Mouse (Mus musculus) heart, embryonic 16.5 days (tissue): Measurements from ENCODE around the gene Rfc5. TPM values are rescaled to one million over a fixed set of nuclear protein-coding genes. Genes with fewer than 3 reads are reported as not detected.
"Not testable (repeated sequence)": the region's sequence is repeated elsewhere in the genome, so short reads cannot be mapped to it uniquely, and the experiment has no call there.

Source experiments
- ATAC-seq: fragments of 200-750 bp; cut with Nextera tagmentation; replicated peaks from 2 replicates; pipeline ENCODE4 v1.8.0; 2017; ENCODE audit warnings: moderate number of reproducible peaks; ENCODE audit not compliant: insufficient read depth, low FRiP score; ENCODE audit errors: extremely low read depth
- H3K27ac ChIP-seq: fragments of 300-500 bp; sonication (generic); 2 replicates; pipeline ENCODE4 v1.5.1; 2014; ENCODE audit warnings: mild to moderate bottlenecking, low read length, control low read depth, moderate library complexity
- H3K27me3 ChIP-seq: fragments of 300-500 bp; sonication (generic); 2 replicates; pipeline ENCODE4 v1.6.1; 2014; ENCODE audit warnings: low read length, mixed read lengths; ENCODE audit not compliant: control insufficient read depth, insufficient read depth
- H3K36me3 ChIP-seq: fragments of 300-500 bp; sonication (generic); 2 replicates; pipeline ENCODE4 v1.6.1; 2014; ENCODE audit not compliant: control insufficient read depth, insufficient read depth
- H3K4me1 ChIP-seq: fragments of 300-500 bp; sonication (generic); 2 replicates; pipeline ENCODE4 v1.6.1; 2014; ENCODE audit warnings: low read length, mixed read lengths; ENCODE audit not compliant: control insufficient read depth, insufficient read depth
- H3K4me2 ChIP-seq: fragments of 300-500 bp; sonication (generic); 2 replicates; pipeline ENCODE4 v1.6.1; 2014; ENCODE audit warnings: low read depth, mild to moderate bottlenecking, control low read depth, low read length
- H3K4me3 ChIP-seq: fragments of 300-500 bp; sonication (generic); 2 replicates; pipeline ENCODE4 v1.5.1; 2014; ENCODE audit warnings: mild to moderate bottlenecking, control low read depth, low read length
- H3K9ac ChIP-seq: fragments of 300-500 bp; sonication (generic); 2 replicates; pipeline ENCODE4 v1.6.1; 2014; ENCODE audit warnings: low read length, control low read depth
- H3K9me3 ChIP-seq: fragments of 300-500 bp; sonication (generic); replicated peaks from 2 replicates; pipeline ENCODE4 v1.6.1; 2016; ENCODE audit warnings: low read length; ENCODE audit not compliant: control insufficient read depth
- WGBS: fragments of 180-500 bp; shearing (Covaris S2); extraction: QIAGEN DNeasy Blood & Tissue Kit; methylation state at CpG from one replicate; pipeline ENCODE4 v1.1.7; 2014; 5-methylcytosine and 5-hydroxymethylcytosine counted together
- polyA plus RNA-seq: library from polyadenylated mRNA; unstranded; fragments of >200 nt; fragmentation: Nextera tagmentation; extraction: Ambion mirVana; gene quantifications from 2 replicates; pipeline ENCODE4 v1.2.1, GENCODE M21; 2015

Gene Rfc5
- polyA plus RNA-seq, 1 experiment from 2014 or later = 69.4 TPM

DNA sequence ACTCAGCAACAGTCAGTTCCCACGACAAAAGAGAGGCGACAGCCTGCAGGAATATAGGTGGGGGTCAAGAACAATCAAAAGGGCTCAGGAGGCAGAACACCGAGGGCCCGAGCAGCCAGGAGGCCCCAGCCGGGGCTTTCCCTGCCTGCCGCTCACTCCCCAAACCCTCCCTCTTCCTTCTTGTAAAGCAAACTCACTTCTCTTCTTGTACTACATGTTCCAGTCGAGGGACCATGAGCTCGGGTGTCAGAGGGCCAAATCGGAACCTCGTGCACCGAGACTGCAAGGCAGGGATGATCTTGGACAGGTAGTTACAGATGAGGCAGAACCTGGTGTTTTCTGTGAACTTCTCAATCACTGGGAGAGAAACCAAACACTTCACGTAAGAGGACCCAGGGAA is 5.6 kb downstream of the Rfc5 start:
- Histone ChIP-seq H3K27ac (no peak overlapping the region), H3K9me3 (no peaks in the 10 kb centered on the region), H3K9ac (no peak overlapping the region), H3K4me3 (no peak overlapping the region), H3K4me1 (peaks cover 10% of the 10 kb centered on the region), H3K4me2 (no peak overlapping the region), H3K36me3 (peaks cover 20% of the 10 kb centered on the region), H3K27me3 (no peaks in the 10 kb centered on the region)
- 75% methylated on average over 12 of the region's 12 CpGs for WGBS
- no peak for ATAC-seq

DNA sequence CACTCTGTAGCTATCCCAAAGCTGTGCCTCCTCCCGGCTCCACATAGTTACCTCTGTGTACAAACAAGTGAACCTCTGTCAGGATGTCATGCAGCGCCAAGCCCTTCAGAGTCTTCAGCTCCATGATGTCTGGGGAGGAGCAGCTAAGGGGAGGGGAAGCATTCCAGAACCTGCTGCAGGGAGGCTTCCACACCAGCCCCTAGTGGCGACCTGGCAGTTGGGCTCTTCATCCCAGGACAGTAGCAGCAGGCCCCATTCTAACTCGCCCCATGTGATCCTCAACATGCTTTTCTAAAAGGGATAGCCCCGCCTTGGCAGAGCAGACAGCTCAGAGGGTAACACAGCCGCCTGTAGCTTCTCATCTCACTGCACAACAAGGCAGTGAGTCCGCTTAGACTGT is 7.1 kb downstream of the Rfc5 start:
- no peak overlapping the region for H3K4me3 ChIP-seq
- WGBS = 66% methylated on average over 7 of the region's 7 CpGs
- peaks cover 6% of the 10 kb centered on the region; the same call in 1 of the 2 replicates for H3K4me1 ChIP-seq
- H3K27ac ChIP-seq = no peak overlapping the region
- no peaks in the 10 kb centered on the region for H3K9me3 ChIP-seq
- no peaks in the 10 kb centered on the region for H3K27me3 ChIP-seq
- peaks cover 26% of the 10 kb centered on the region for H3K36me3 ChIP-seq
- peak; percentile 33; the same call in 1 of the 2 replicates for ATAC-seq
- H3K9ac ChIP-seq = no peak overlapping the region
- H3K4me2 ChIP-seq = no peak overlapping the region

DNA sequence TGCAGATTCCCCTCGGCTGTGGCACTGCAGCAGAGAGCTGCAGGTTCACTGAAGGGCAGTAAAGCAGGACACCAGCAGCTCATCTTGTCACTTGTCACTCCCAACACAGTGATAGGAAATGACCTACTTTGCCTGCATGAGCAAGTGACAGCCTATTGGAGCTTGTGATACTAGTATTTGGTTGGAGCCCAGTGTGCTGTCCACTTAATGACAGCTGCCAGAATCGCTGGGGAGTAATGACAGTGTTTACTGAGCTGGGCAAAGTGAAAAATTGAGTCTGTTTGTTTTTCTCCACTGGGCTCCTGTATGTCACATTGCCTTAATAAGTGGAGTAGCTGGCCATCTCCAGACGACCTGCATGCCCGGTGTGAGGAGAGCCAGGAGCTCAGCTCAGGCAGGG is 8.6 kb downstream of the Rfc5 start:
- H3K9me3 ChIP-seq = no peaks in the 10 kb centered on the region
- H3K4me2 ChIP-seq = no peak overlapping the region
- ATAC-seq = no peak
- peaks cover 6% of the 10 kb centered on the region; the same call in 1 of the 2 replicates for H3K4me1 ChIP-seq
- no peak overlapping the region for H3K27ac ChIP-seq
- H3K27me3 ChIP-seq = no peaks in the 10 kb centered on the region
- peaks cover 37% of the 10 kb centered on the region for H3K36me3 ChIP-seq
- no peak overlapping the region for H3K9ac ChIP-seq
- 59% methylated on average over 4 of the region's 4 CpGs for WGBS
- H3K4me3 ChIP-seq = no peak overlapping the region

DNA sequence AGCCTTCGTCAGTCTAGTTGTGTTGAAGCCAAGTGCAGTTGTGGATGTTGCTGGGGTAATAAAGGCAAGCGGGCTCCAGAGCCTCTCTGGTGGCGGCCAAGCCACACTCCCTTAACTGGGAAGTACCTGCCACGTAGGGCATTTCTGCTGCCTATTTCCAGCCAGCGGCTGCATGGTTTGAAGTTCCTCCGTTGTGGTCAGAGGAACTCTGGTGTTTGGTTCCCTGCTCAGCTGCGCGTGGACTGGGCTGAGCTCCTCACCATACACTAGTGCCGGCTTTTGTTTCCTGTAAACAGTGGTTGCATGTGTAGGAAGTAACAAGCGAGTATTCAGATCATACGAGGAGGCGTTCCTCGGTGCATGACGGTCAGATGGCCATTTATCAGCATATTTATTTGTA is 11.1 kb downstream of the Rfc5 start:
- not testable (repeated sequence) for H3K4me3 ChIP-seq, H3K27me3 ChIP-seq, H3K4me1 ChIP-seq, H3K9ac ChIP-seq, H3K27ac ChIP-seq, ATAC-seq, H3K4me2 ChIP-seq, H3K9me3 ChIP-seq
- WGBS = 83% methylated on average over 14 of the region's 14 CpGs
- H3K36me3 ChIP-seq = peaks cover 39% of the 10 kb centered on the region

DNA sequence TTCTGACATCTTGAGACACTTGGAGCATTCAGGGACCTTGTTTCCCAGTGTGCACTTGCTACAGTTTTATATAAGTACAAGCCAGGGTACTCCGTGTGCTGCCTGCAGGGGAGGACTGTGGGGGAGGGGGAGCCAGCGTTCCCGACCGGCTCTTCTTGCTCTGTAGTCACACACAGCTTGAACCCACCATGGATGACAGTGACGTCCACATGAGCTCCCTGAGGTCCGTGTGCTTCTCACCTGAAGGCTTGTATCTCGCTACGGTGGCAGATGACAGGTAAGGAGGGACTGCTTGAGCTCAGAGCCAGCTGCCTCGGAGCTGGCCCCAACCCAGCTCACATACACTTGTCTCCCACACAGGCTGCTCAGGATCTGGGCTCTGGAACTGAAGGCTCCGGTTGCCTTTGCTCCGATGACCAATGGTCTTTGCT is 12.5 kb downstream of the Rfc5 start:
- no peak overlapping the region for H3K4me2 ChIP-seq
- 74% methylated on average over 11 of the region's 11 CpGs for WGBS
- peaks cover 48% of the 10 kb centered on the region for H3K36me3 ChIP-seq
- H3K27ac ChIP-seq = no peak overlapping the region
- H3K4me3 ChIP-seq = no peak overlapping the region
- H3K9ac ChIP-seq = no peak overlapping the region
- H3K4me1 ChIP-seq = peaks cover 2% of the 10 kb centered on the region; the same call in 1 of the 2 replicates
- no peak for ATAC-seq
- H3K27me3 ChIP-seq = no peaks in the 10 kb centered on the region
- H3K9me3 ChIP-seq = no peaks in the 10 kb centered on the region

DNA sequence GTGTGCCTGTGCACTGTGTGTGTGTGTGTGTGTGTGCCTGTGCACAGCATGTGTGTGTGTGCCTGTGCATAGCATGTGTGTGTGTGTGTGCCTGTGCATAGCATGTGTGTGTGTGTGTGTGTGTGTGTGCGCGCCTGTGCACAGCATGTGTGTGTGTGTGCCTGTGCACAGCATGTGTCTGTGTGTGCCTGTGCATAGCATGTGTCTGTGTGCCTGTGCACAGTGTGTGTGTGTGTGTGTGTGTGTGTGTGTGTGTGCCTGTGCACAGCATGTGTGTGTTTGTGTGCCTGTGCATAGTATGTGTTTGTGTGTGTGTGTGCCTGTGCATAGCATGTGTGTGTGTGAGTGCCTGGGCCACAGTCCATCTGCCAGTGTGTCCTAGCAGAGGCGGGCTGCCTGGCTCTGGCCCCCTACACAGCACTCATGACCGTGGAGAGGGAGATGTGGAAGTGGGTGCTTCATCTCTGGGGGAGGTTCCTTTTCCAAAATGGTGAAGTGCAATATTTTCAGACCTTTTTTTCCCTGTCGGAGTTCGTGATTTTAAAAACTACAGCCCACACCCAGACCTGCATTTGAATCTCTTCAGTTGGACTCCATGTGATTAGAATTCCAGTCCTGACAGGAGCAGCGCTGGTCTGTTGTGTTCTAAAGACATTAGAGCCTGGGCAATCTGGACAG is 14.3 kb downstream of the Rfc5 start:
- Histone ChIP-seq H3K9me3 (no peaks in the 10 kb centered on the region), H3K36me3 (peaks cover 46% of the 10 kb centered on the region), H3K27ac (no peak overlapping the region), H3K4me3 (no peak overlapping the region), H3K4me2 (no peak overlapping the region), H3K9ac (no peak overlapping the region), H3K27me3 (no peaks in the 10 kb centered on the region), H3K4me1 (peaks cover 6% of the 10 kb centered on the region; the same call in 1 of the 2 replicates)
- ATAC-seq = no peak
- WGBS = 88% methylated on average over 7 of the region's 7 CpGs

DNA sequence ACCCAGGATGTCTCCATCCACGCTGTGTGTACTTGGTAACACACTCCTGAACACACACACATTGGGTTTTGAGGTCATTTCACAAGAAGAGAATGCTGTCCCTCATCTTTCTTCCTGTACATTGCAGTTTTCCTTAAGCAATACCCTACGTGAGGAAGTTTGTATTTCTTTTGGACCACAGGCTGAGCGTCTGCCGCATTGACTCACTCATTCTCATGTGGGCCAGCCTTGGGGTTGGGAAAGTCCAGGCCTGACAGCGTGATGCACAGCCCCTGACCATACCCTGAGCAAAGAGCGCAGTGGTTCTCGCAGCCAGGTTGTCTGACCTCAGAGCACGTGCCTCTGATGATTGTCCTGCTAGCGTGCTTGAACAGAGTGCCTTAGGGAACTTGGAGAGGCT is 15.4 kb downstream of the Rfc5 start:
- Histone ChIP-seq H3K4me1 (peaks cover 6% of the 10 kb centered on the region; the same call in 1 of the 2 replicates), H3K4me2 (no peak overlapping the region), H3K36me3 (peaks cover 43% of the 10 kb centered on the region), H3K9ac (no peak overlapping the region), H3K27ac (no peak overlapping the region), H3K4me3 (no peak overlapping the region), H3K9me3 (no peaks in the 10 kb centered on the region), H3K27me3 (no peaks in the 10 kb centered on the region)
- ATAC-seq = no peak
- WGBS = 90% methylated on average over 9 of the region's 9 CpGs

DNA sequence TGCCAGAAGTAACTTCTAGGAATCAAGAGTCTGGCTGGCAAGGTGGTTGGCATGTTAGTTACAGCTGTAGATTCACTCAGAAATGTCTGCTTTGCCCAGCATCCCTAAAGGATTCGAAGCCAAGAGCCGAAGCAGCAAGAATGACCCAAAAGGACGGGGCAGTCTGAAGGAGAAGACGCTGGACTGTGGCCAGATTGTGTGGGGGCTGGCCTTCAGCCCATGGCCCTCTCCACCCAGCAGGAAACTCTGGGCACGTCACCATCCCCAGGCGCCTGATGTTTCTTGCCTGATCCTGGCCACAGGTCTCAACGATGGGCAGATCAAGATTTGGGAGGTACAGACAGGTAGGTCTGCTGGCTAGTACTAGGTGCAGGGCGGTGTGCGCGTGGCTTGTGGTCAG is 18.3 kb downstream of the Rfc5 start:
- 70% methylated on average over 10 of the region's 10 CpGs for WGBS
- ATAC-seq = no peak
- H3K9ac ChIP-seq = no peak overlapping the region
- H3K36me3 ChIP-seq = peaks cover 38% of the 10 kb centered on the region
- H3K4me2 ChIP-seq = no peak overlapping the region
- no peak overlapping the region for H3K27ac ChIP-seq
- H3K4me3 ChIP-seq = no peak overlapping the region
- no peaks in the 10 kb centered on the region for H3K27me3 ChIP-seq
- peaks cover 6% of the 10 kb centered on the region; the same call in 1 of the 2 replicates for H3K4me1 ChIP-seq
- no peaks in the 10 kb centered on the region for H3K9me3 ChIP-seq

DNA sequence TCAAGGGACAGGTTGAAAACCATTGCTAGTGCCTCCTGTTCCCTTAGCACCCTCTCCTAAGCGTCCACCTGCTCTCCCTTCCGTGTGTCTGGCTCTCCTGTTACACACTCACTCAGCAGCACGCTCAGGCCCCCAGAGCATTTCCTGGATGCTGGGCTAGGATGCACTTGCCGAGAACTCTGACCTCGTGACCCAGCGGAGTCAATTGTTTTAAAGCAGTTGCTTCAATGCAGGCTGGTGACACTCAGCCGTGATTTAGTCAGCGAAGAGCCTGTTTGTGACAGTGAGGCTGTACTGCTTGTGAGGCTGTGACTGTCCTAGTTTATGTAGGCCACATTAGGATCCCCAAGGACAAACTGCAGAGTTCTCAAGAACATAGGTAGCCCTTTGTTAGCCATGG is 21.6 kb downstream of the Rfc5 start:
- no peaks in the 10 kb centered on the region for H3K27me3 ChIP-seq
- no peak overlapping the region for H3K4me3 ChIP-seq
- H3K4me1 ChIP-seq = peaks cover 20% of the 10 kb centered on the region
- no peak for ATAC-seq
- 55% methylated on average over 8 of the region's 8 CpGs for WGBS
- no peak overlapping the region for H3K27ac ChIP-seq
- H3K9me3 ChIP-seq = no peaks in the 10 kb centered on the region
- H3K36me3 ChIP-seq = peaks cover 36% of the 10 kb centered on the region
- H3K4me2 ChIP-seq = no peak overlapping the region
- no peak overlapping the region for H3K9ac ChIP-seq
